Mouse (Mus musculus): ENCODE results near the gene Ifitm3. TPM values are rescaled to one million over a fixed set of nuclear protein-coding genes. Genes with fewer than 3 reads are reported as not detected.
"Not testable (repeated sequence)": the region's sequence is repeated elsewhere in the genome, so short reads cannot be mapped to it uniquely, and the experiment has no call there.

Gene Ifitm3
- polyA plus RNA-seq, 1 experiment: 15.2 TPM

GRCm38 (mm10) chr7:140982971-140983370, 27.6 kb downstream of the Ifitm3 start:
- Histone ChIP-seq H3K36me3 (ENCODE audit: control insufficient read depth, insufficient read depth, low read length) (no peaks in the 10 kb centered on the region), H3K27me3 (ENCODE audit: control insufficient read depth, insufficient read depth, low read length) (no peaks in the 10 kb centered on the region), H3K27ac (ENCODE audit: control insufficient read depth, insufficient read depth, low read depth, low read length) (no peak overlapping the region), H3K4me1 (ENCODE audit: control insufficient read depth, insufficient read depth, low read length) (no peaks in the 10 kb centered on the region), H3K4me3 (ENCODE audit: control insufficient read depth, low read depth, low read length) (no peak overlapping the region)
- TF ChIP-seq CTCF (IDR thresholded peaks at IDR 0.05; ENCODE audit: control insufficient read depth, insufficient read depth, insufficient replicate concordance, low read depth, low read length): no peak
- no peak for TF ChIP-seq POLR2A (IDR thresholded peaks at IDR 0.05; ENCODE audit: control insufficient read depth, low read depth, low read length)

- Histone ChIP-seq H3K36me3 (ENCODE audit: control insufficient read depth, insufficient read depth, low read length) (no peaks in the 10 kb centered on the region), H3K27ac (ENCODE audit: control insufficient read depth, insufficient read depth, low read depth, low read length) (no peak overlapping the region), H3K4me3 (ENCODE audit: control insufficient read depth, low read depth, low read length) (no peak overlapping the region), H3K27me3 (ENCODE audit: control insufficient read depth, insufficient read depth, low read length) (no peaks in the 10 kb centered on the region), H3K4me1 (ENCODE audit: control insufficient read depth, insufficient read depth, low read length) (no peaks in the 10 kb centered on the region)
- TF ChIP-seq POLR2A (IDR thresholded peaks at IDR 0.05; ENCODE audit: control insufficient read depth, low read depth, low read length): no peak
- TF ChIP-seq CTCF (IDR thresholded peaks at IDR 0.05; ENCODE audit: control insufficient read depth, insufficient read depth, insufficient replicate concordance, low read depth, low read length): no peak
These were observed 28.9 kb downstream of the Ifitm3 start for GRCm38 (mm10) chr7:140981704-140982103.

- not testable (repeated sequence) for H3K36me3 ChIP-seq (ENCODE audit: control insufficient read depth, insufficient read depth, low read length); H3K27ac ChIP-seq (ENCODE audit: control insufficient read depth, insufficient read depth, low read depth, low read length); H3K4me1 ChIP-seq (ENCODE audit: control insufficient read depth, insufficient read depth, low read length); H3K27me3 ChIP-seq (ENCODE audit: control insufficient read depth, insufficient read depth, low read length); H3K4me3 ChIP-seq (ENCODE audit: control insufficient read depth, low read depth, low read length)
These were observed 33.9 kb downstream of the Ifitm3 start for GRCm38 (mm10) chr7:140976720-140977119.

- Histone ChIP-seq H3K4me1 (ENCODE audit: control insufficient read depth, insufficient read depth, low read length) (no peaks in the 10 kb centered on the region), H3K36me3 (ENCODE audit: control insufficient read depth, insufficient read depth, low read length) (no peaks in the 10 kb centered on the region), H3K4me3 (ENCODE audit: control insufficient read depth, low read depth, low read length) (no peak overlapping the region), H3K27me3 (ENCODE audit: control insufficient read depth, insufficient read depth, low read length) (no peaks in the 10 kb centered on the region), H3K27ac (ENCODE audit: control insufficient read depth, insufficient read depth, low read depth, low read length) (no peak overlapping the region)
- TF ChIP-seq CTCF (IDR thresholded peaks at IDR 0.05; ENCODE audit: control insufficient read depth, insufficient read depth, insufficient replicate concordance, low read depth, low read length): no peak
- TF ChIP-seq POLR2A (IDR thresholded peaks at IDR 0.05; ENCODE audit: control insufficient read depth, low read depth, low read length): no peak
These were observed 35.1 kb downstream of the Ifitm3 start for GRCm38 (mm10) chr7:140975465-140975864.

GRCm38 (mm10) chr7:140974940-140975339, 35.6 kb downstream of the Ifitm3 start:
- Histone ChIP-seq H3K27me3 (ENCODE audit: control insufficient read depth, insufficient read depth, low read length) (no peaks in the 10 kb centered on the region), H3K4me1 (ENCODE audit: control insufficient read depth, insufficient read depth, low read length) (no peaks in the 10 kb centered on the region), H3K36me3 (ENCODE audit: control insufficient read depth, insufficient read depth, low read length) (no peaks in the 10 kb centered on the region), H3K27ac (ENCODE audit: control insufficient read depth, insufficient read depth, low read depth, low read length) (no peak overlapping the region), H3K4me3 (ENCODE audit: control insufficient read depth, low read depth, low read length) (no peak overlapping the region)
- TF ChIP-seq POLR2A (IDR thresholded peaks at IDR 0.05; ENCODE audit: control insufficient read depth, low read depth, low read length): no peak
- no peak for TF ChIP-seq CTCF (IDR thresholded peaks at IDR 0.05; ENCODE audit: control insufficient read depth, insufficient read depth, insufficient replicate concordance, low read depth, low read length)

DNA sequence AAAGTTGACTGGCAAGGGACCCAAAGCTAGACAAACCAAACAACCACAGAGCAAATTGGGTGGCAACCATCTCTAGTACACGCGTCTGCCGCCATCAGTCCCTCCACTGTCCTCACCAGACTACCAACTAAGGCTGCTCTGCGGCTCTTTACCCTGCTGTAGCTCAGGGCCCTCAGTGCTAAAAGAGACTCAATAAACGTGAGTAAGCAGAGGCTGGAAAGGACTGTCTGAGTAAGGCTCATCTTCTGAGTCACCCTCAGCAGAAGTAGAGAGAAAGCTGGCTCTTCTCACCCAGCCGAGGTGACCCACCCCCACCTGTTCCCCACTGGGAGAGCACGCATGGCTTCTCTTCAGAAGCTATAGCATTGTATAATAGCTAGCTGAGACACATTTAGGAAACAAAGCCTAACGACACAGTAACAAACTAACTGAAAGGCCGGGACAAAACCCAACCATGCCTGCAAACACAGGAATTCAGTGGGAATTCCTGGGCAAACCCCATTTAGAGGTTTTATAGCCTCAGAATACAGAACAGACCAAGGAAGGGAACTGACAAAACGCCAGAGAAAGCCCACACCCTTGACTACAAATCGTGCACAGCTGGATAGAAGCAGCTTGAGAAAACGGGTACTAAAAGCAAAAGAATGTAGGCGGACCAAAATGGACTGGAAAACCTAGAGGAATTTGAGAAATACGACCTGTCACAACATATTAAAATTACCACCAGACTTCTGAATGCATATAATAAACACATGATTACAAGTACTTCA, 37.0 kb downstream of the Ifitm3 start:
- Histone ChIP-seq H3K27me3 (ENCODE audit: control insufficient read depth, insufficient read depth, low read length) (no peaks in the 10 kb centered on the region), H3K4me1 (ENCODE audit: control insufficient read depth, insufficient read depth, low read length) (no peaks in the 10 kb centered on the region), H3K4me3 (ENCODE audit: control insufficient read depth, low read depth, low read length) (no peak overlapping the region), H3K27ac (ENCODE audit: control insufficient read depth, insufficient read depth, low read depth, low read length) (no peak overlapping the region), H3K36me3 (ENCODE audit: control insufficient read depth, insufficient read depth, low read length) (no peaks in the 10 kb centered on the region)
- TF ChIP-seq CTCF (IDR thresholded peaks at IDR 0.05; ENCODE audit: control insufficient read depth, insufficient read depth, insufficient replicate concordance, low read depth, low read length) (no peak), POLR2A (IDR thresholded peaks at IDR 0.05; ENCODE audit: control insufficient read depth, low read depth, low read length) (no peak)

DNA sequence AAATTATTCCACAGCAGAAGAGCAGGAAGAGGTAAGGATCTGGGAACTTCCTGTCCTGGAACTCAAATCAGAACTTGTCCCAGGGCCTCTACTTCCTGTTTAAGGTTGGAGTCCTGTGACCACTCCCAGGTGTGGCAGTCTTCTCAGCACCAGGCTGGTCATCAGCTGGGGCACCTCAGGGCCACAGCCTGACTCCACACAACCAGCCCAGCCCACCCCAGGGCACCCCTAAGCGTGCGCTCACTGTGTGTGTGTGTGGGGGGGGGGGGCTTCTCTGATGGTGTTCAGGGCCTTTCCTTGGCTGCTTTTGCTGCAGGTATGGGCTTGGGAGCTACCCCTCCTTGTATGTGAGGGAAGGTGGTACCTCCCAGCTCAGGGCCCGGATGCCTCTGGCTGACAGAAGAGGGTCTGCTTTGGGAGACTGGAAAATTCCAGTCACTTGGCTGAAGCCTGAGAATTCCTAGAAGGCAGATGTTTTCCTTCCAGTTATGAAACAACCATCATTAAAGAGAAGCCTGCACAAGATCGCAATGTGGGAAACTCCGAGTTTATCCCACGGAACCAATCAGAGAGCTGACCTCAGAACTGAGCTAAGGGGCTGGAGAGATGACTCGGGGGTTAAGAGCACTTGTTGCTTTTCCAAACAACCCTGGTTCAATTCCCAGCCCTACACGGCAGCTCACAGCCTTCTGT, 38.9 kb downstream of the Ifitm3 start:
- no peaks in the 10 kb centered on the region for H3K27me3 ChIP-seq (ENCODE audit: control insufficient read depth, insufficient read depth, low read length)

More for the DNA sequence above, 38.9 kb downstream of the Ifitm3 start:
- Histone ChIP-seq H3K4me1 (ENCODE audit: control insufficient read depth, insufficient read depth, low read length) (no peaks in the 10 kb centered on the region), H3K27ac (ENCODE audit: control insufficient read depth, insufficient read depth, low read depth, low read length) (no peak overlapping the region), H3K4me3 (ENCODE audit: control insufficient read depth, low read depth, low read length) (no peak overlapping the region), H3K36me3 (ENCODE audit: control insufficient read depth, insufficient read depth, low read length) (no peaks in the 10 kb centered on the region)
- TF ChIP-seq CTCF (IDR thresholded peaks at IDR 0.05; ENCODE audit: control insufficient read depth, insufficient read depth, insufficient replicate concordance, low read depth, low read length) (no peak), POLR2A (IDR thresholded peaks at IDR 0.05; ENCODE audit: control insufficient read depth, low read depth, low read length) (no peak)
